Mouse (Mus musculus) layer of hippocampus, adult 2 months (tissue): ENCODE measurements around the gene Smco3. TPM values are rescaled to one million over a fixed set of nuclear protein-coding genes. Genes with fewer than 3 reads are reported as not detected.
"Not testable (repeated sequence)": the region's sequence is repeated elsewhere in the genome, so short reads cannot be mapped to it uniquely, and the experiment has no call there.

ENCODE experiments used
- DNase-seq, 2 experiments: peaks; one replicate each; pipeline ENCODE4 v3.0.0; 2022; ENCODE audit warnings: low spot score in 2 of 2
- H3K27ac ChIP-seq: fragments of 200-600 bp; 2 replicates; pipeline ENCODE4 v1.8.1; 2022
- H3K4me3 ChIP-seq: fragments of 200-600 bp; 2 replicates; pipeline ENCODE4 v1.8.1; 2022; ENCODE audit warnings: mild to moderate bottlenecking
- CTCF ChIP-seq: fragments of 200-600 bp; conservative IDR thresholded peaks from 2 replicates; pipeline ENCODE4 v1.8.1; 2022; ENCODE audit warnings: antibody characterized with exemption, mild to moderate bottlenecking, moderate library complexity
- long read RNA-seq, 2 experiments: library from polyadenylated mRNA; stranded (forward); transcript quantifications; one replicate each; pipeline ENCODE4 v2.0.0; 2021; ENCODE audit warnings: borderline mapping rate in 2 of 2
- total RNA-seq, 2 experiments: library from RNA; stranded (reverse); gene quantifications; 2 replicates each; pipeline ENCODE4 v1.2.3; 2021

Gene Smco3
- total RNA-seq = 1 to 10 TPM; 5.8 to 7.9 TPM
- long read RNA-seq, experiment 1, transcript Smco3-201 (2 exons, 2,056 nt) = major isoform, 5 of 6 reads
- long read RNA-seq, experiment 1, partial matches to known transcripts = 0 of 6 reads
- long read RNA-seq, experiment 1, other reads (novel, unspliced or antisense) = 1 of 6 reads
- long read RNA-seq, experiment 2, transcript Smco3-201 (2 exons, 2,056 nt) = major isoform, 10 of 11 reads
- long read RNA-seq, experiment 2, partial matches to known transcripts = 0 of 11 reads
- long read RNA-seq, experiment 2, other reads (novel, unspliced or antisense) = 0 of 11 reads

- peak within 1 kb of the TSS; percentile 43 for H3K4me3 ChIP-seq
- TF ChIP-seq CTCF = no peak
- DNase-seq = no peak
- H3K27ac ChIP-seq = peak within 1 kb of the TSS; percentile 84
Measured at GRCm38 (mm10) chr6:136835352-136835751, at the start of gene Smco3. Gene Smco3 (minus strand): TSS chr6:136835452.

GRCm38 (mm10) chr6:136884766-136885165 lies 49.5 kb upstream of the Smco3 start:
- not testable (repeated sequence) for DNase-seq, H3K27ac ChIP-seq, H3K4me3 ChIP-seq

- H3K27ac ChIP-seq = no peak overlapping the region
- no peak for TF ChIP-seq CTCF
- H3K4me3 ChIP-seq = no peak overlapping the region
- no peak for DNase-seq
Measured at GRCm38 (mm10) chr6:136883961-136884360, 48.7 kb upstream of the Smco3 start.

GRCm38 (mm10) chr6:136883431-136883915 lies 48.2 kb upstream of the Smco3 start:
- no peak overlapping the region for H3K4me3 ChIP-seq
- DNase-seq = no peak
- no peak for TF ChIP-seq CTCF
- H3K27ac ChIP-seq = no peak overlapping the region

- no peak for DNase-seq
- H3K4me3 ChIP-seq = no peak overlapping the region
- H3K27ac ChIP-seq = no peak overlapping the region
- no peak for TF ChIP-seq CTCF
Measured at GRCm38 (mm10) chr6:136881678-136882077, 46.4 kb upstream of the Smco3 start.

- Histone ChIP-seq H3K27ac (no peak within 1 kb of the TSS), H3K4me3 (no peak within 1 kb of the TSS; the same call in 1 of the 2 replicates)
- DNase-seq = peak; percentile 19 to 29
- TF ChIP-seq CTCF = no peak
Measured at GRCm38 (mm10) chr6:136875670-136876069, 40.4 kb upstream of the Smco3 start, which contains the start of gene Mgp. Gene Mgp (minus strand): TSS chr6:136875823.

GRCm38 (mm10) chr6:136874599-136874998 lies 39.3 kb upstream of the Smco3 start:
- DNase-seq = no peak
- TF ChIP-seq CTCF = no peak
- no peak overlapping the region for H3K27ac ChIP-seq
- no peak overlapping the region; the same call in 1 of the 2 replicates for H3K4me3 ChIP-seq

GRCm38 (mm10) chr6:136868921-136869320 lies 33.7 kb upstream of the Smco3 start:
- H3K27ac ChIP-seq = no peak overlapping the region
- no peak overlapping the region for H3K4me3 ChIP-seq
- TF ChIP-seq CTCF = no peak
- DNase-seq = no peak

GRCm38 (mm10) chr6:136866150-136866549 lies 30.9 kb upstream of the Smco3 start:
- no peak for DNase-seq
- no peak overlapping the region for H3K4me3 ChIP-seq
- no peak overlapping the region for H3K27ac ChIP-seq
- TF ChIP-seq CTCF = no peak

- DNase-seq = no peak
- H3K27ac ChIP-seq = no peak overlapping the region
- TF ChIP-seq CTCF = no peak
- H3K4me3 ChIP-seq = no peak overlapping the region
Measured at GRCm38 (mm10) chr6:136865360-136865759, 30.1 kb upstream of the Smco3 start.

GRCm38 (mm10) chr6:136861020-136861419 lies 25.8 kb upstream of the Smco3 start:
- Histone ChIP-seq H3K27ac (no peak overlapping the region), H3K4me3 (no peak overlapping the region; the same call in 1 of the 2 replicates)
- TF ChIP-seq CTCF = peak; percentile 86
- peak; percentile 43 to 59 for DNase-seq

GRCm38 (mm10) chr6:136858420-136858819 lies 23.2 kb upstream of the Smco3 start:
- Histone ChIP-seq H3K4me3 (no peak overlapping the region), H3K27ac (no peak overlapping the region)
- no peak for TF ChIP-seq CTCF
- DNase-seq = no peak

GRCm38 (mm10) chr6:136857873-136858260 lies 22.6 kb upstream of the Smco3 start:
- H3K27ac ChIP-seq = no peak overlapping the region
- no peak overlapping the region for H3K4me3 ChIP-seq
- no peak for TF ChIP-seq CTCF
- DNase-seq = no peak
